Mouse (Mus musculus) ovary, postnatal 10 days (tissue): ENCODE data around the gene Hrk.

Experiments
- DNase-seq: peaks from one replicate; pipeline ENCODE4 v3.0.0; 2022; ENCODE audit warnings: low spot score

The Hrk gene

GRCm38 (mm10) chr5:118164581-118164980, at the start of gene Hrk:
Gene Hrk, plus strand, starts transcription at chr5:118164648.
- no peak for DNase-seq

GRCm38 (mm10) chr5:118118351-118118750, 46.1 kb upstream of the Hrk start:
- no peak for DNase-seq

GRCm38 (mm10) chr5:118118922-118119321, 45.5 kb upstream of the Hrk start:
- no peak for DNase-seq

- DNase-seq = no peak
These were observed 43.8 kb upstream of the Hrk start for GRCm38 (mm10) chr5:118120670-118121069.

- DNase-seq = no peak
These were observed 42.5 kb upstream of the Hrk start for GRCm38 (mm10) chr5:118121928-118122327.

- DNase-seq = no peak
These were observed 41.4 kb upstream of the Hrk start for GRCm38 (mm10) chr5:118123096-118123495.

- no peak for DNase-seq
These were observed 37.8 kb upstream of the Hrk start for GRCm38 (mm10) chr5:118126671-118127070.

GRCm38 (mm10) chr5:118128208-118128607, 36.2 kb upstream of the Hrk start:
- no peak for DNase-seq

- DNase-seq = no peak
These were observed 35.8 kb upstream of the Hrk start for GRCm38 (mm10) chr5:118128651-118129050.

GRCm38 (mm10) chr5:118136391-118136790, 28.1 kb upstream of the Hrk start:
- no peak for DNase-seq

- DNase-seq = no peak
These were observed 24.8 kb upstream of the Hrk start for GRCm38 (mm10) chr5:118139630-118140029.

- DNase-seq = no peak
These were observed 22.0 kb upstream of the Hrk start for GRCm38 (mm10) chr5:118142471-118142870.

GRCm38 (mm10) chr5:118143211-118144026, 21.0 kb upstream of the Hrk start:
- no peak for DNase-seq

- no peak for DNase-seq
These were observed 20.1 kb upstream of the Hrk start for GRCm38 (mm10) chr5:118144327-118144726.

- no peak for DNase-seq
These were observed 19.7 kb upstream of the Hrk start for GRCm38 (mm10) chr5:118144770-118145169.

GRCm38 (mm10) chr5:118145458-118145857, 19.0 kb upstream of the Hrk start:
- no peak for DNase-seq

- no peak for DNase-seq
These were observed 18.3 kb upstream of the Hrk start for GRCm38 (mm10) chr5:118145999-118146679.

- DNase-seq = no peak
These were observed 17.2 kb upstream of the Hrk start for GRCm38 (mm10) chr5:118147264-118147663.

- no peak for DNase-seq
These were observed 14.7 kb upstream of the Hrk start for GRCm38 (mm10) chr5:118149711-118150110.

- peak; percentile 83 for DNase-seq
These were observed 9.4 kb upstream of the Hrk start, which contains the start of gene Fbxw8 for GRCm38 (mm10) chr5:118154839-118155564. Gene Fbxw8, minus strand, starts transcription at chr5:118155464.

GRCm38 (mm10) chr5:118155565-118155947, 8.9 kb upstream of the Hrk start:
- DNase-seq = no peak

- DNase-seq = no peak
These were observed 7.5 kb upstream of the Hrk start for GRCm38 (mm10) chr5:118156976-118157375.

GRCm38 (mm10) chr5:118160691-118161090, 3.8 kb upstream of the Hrk start:
- no peak for DNase-seq
